Mouse (Mus musculus) adrenal gland, postnatal 10 days (tissue): Measurements from ENCODE around the gene Serpina10. TPM values are rescaled to one million over a fixed set of nuclear protein-coding genes. Genes with fewer than 3 reads are reported as not detected.
A peak's percentile ranks its signal among the peaks of the same experiment; 100 is the strongest.
"Not testable (repeated sequence)": the region's sequence is repeated elsewhere in the genome, so short reads cannot be mapped to it uniquely, and the experiment has no call there.

ENCODE experiments used
- DNase-seq: peaks from one replicate; pipeline ENCODE4 v3.0.0; 2021; ENCODE audit warnings: mixed read lengths
- total RNA-seq, 2 experiments: library from RNA; stranded (reverse); gene quantifications; 2 replicates each; pipeline ENCODE4 v1.2.3; 2021

The Serpina10 gene
- total RNA-seq, 2 experiments from 2014 or later, result 11.9 to 22.2 TPM

DNA sequence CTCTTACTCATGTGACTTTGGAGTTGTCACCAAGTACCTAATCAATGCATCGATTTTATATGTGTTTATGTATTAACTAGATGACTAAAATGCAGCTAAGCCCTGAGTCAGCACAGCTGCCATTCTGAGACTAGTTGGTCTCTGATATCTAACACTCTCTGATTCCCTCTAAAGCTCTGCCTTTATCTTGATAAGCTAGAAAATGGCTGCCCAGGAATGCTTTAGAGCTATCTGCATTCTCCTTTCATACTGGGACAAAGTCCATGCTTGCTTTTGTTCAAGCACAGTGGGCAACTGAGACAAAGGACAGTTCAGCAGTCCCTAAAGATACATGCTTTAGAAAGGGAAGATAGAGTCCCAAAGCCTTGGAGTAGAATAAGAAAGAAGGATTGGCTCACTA lies 16.1 kb downstream of the Serpina10 start:
- DNase-seq, result no peak

DNA sequence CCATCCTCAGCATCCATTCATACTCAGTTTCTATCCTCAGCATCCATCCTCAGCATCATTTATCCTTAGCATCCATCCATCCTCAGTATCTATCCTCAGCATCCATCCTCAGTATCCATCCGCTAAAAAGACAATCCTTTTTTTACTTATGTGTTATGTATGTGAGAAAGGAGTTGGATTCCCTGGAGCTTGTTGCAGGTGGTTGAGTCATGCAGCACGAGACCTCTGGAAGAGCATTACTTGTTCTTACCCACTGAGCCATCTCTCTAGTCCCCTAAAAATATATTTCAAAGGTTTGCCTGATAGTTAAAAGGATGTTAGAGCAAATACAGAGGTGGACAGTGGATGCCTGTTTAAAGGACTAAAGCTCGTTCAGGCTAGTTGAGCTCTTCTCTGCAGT lies 29.4 kb downstream of the Serpina10 start:
- DNase-seq, result no peak

- no peak for DNase-seq
These were observed 30.9 kb downstream of the Serpina10 start for GRCm38 (mm10) chr12:103600364-103600763.

DNA sequence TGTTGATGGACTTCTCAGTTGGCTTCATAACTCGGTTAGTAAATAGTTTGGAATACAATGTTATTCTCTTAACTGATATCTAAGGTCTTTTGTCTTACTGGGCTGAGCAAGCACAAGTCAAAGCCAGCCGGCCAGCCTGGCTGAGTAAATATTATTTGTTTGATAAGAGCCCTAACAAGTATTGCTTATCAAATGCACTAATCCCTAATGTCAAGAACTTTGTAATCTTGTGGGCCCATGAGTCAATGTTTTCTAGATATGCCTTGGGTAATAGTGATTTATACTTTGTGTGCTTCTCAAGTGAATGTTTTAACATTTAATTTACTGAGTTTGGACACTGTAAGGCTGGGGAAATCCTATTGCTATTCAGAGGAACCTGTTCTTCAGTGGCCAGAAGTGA lies 32.8 kb downstream of the Serpina10 start:
- no peak for DNase-seq

GRCm38 (mm10) chr12:103583771-103584170 lies 47.5 kb downstream of the Serpina10 start:
- no peak for DNase-seq

DNA sequence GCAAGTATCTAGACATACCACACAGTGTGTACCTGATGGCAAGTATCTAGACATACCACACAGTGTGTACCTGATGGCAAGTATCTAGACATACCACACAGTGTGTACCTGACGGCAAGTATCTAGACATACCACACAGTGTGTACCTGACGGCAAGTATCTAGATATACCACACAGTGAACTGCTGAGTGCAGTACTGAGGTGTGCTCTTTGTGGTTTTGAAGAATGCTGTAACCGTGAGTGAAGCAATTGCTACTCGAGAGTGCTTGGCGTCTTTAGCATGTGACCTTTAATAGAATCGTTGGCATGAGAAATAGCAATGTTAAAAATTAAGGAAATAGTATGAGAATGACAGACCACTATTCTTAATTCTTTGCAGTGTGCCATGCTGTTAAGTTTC lies 53.1 kb downstream of the Serpina10 start:
- DNase-seq, result not testable (repeated sequence)

- DNase-seq, result no peak
These were observed 61.6 kb downstream of the Serpina10 start for GRCm38 (mm10) chr12:103569690-103570089.

DNA sequence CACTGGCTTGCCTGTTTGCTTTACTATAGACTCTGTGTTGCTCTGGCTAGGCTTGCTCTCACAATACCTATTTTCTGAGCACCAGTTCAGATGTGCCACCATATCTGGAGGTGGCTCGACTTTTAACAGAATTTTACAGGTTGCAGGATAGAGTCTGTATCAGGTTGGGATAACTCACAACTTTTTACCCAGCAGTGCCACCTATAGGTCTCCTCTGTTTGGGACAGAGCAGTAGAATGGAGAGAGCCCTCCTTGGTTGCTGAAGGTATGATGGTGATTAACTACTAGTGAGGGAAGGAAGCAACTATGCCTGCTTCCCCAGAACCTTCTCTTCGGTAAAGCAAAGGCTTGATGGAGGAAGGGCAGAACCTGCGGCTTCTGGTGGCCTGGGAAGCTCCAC lies 64.1 kb downstream of the Serpina10 start:
- peak; percentile 28 for DNase-seq

DNA sequence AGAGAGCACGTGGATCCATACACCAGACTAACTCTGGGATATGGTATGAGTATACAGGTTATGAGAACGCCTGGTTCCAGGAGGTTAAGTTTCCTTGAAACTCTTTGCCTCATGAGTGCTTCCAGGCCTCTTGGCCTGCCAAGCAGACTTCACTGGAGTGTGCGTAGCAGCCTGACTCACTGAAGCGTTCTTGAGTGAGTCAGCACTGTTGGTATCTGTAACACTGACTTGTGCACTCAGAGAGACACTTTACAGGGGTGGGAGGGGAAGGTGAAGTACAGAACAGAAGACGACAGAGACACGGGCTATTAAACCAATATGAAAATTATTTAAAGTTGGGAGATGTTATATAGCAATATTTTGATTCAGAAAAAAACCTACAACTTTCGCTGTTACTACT lies 66.1 kb downstream of the Serpina10 start:
- DNase-seq, result no peak

Other genes with a start within 250 kb of the Serpina10 start
- 1 to 10 TPM; 3.6 to 4.4 TPM for gene Otub2, start 242.8 kb downstream of the Serpina10 start, total RNA-seq
- gene 9330161L09Rik, start 223.6 kb downstream of the Serpina10 start, total RNA-seq, result 1 to 10 TPM in 1 of 2 experiments, under 1 TPM in 1; 0.99 to 1.3 TPM
- gene Ddx24, start 205.6 kb downstream of the Serpina10 start, total RNA-seq, result 10 to 100 TPM; 94.4 to 99.7 TPM
- gene Ifi27, start 197.2 kb downstream of the Serpina10 start, total RNA-seq, result 1,000 to 10,000 TPM; 1,092 to 1,163 TPM
- gene Ifi27l2a, start 187.8 kb downstream of the Serpina10 start, total RNA-seq, result 10 to 100 TPM; 15.6 to 16.8 TPM
- not detected for gene Ifi27l2b, start 174.2 kb downstream of the Serpina10 start, total RNA-seq
- gene Ppp4r4, start 99.2 kb downstream of the Serpina10 start, total RNA-seq, result 1 to 10 TPM; 2.3 to 3.2 TPM
- 10 to 100 TPM; 12.2 to 21.7 TPM for gene Serpina6, start 25.8 kb upstream of the Serpina10 start, total RNA-seq
- gene Serpina16, start 44.7 kb upstream of the Serpina10 start, total RNA-seq, result not detected
- gene Serpina1f, start 64.1 kb upstream of the Serpina10 start, total RNA-seq, result not detected
- gene Serpina1d, start 142.1 kb upstream of the Serpina10 start, total RNA-seq, result 100 to 1,000 TPM; 308 to 732 TPM
- 1,000 to 10,000 TPM in 1 of 2 experiments, 100 to 1,000 TPM in 1; 691 to 1,677 TPM for gene Serpina1b, start 198.9 kb upstream of the Serpina10 start, total RNA-seq
- 100 to 1,000 TPM; 292 to 744 TPM for gene Serpina1a, start 232.1 kb upstream of the Serpina10 start, total RNA-seq